Mouse (Mus musculus) spleen, adult 2 months (tissue): Measurements from ENCODE around the gene Sec13.

Source experiments
- CTCF ChIP-seq: fragments of 200-500 bp; IDR thresholded peaks from 2 replicates; pipeline ENCODE4 v1.5.1; 2011; ENCODE audit warnings: mild to moderate bottlenecking, inconsistent platforms; ENCODE audit not compliant: insufficient read depth, insufficient read length, insufficient replicate concordance; ENCODE audit errors: extremely low read depth
- POLR2A ChIP-seq: fragments of 200-500 bp; IDR thresholded peaks from 2 replicates; pipeline ENCODE4 v1.6.1; 2011; ENCODE audit warnings: low read depth, low read length, inconsistent platforms

DNA sequence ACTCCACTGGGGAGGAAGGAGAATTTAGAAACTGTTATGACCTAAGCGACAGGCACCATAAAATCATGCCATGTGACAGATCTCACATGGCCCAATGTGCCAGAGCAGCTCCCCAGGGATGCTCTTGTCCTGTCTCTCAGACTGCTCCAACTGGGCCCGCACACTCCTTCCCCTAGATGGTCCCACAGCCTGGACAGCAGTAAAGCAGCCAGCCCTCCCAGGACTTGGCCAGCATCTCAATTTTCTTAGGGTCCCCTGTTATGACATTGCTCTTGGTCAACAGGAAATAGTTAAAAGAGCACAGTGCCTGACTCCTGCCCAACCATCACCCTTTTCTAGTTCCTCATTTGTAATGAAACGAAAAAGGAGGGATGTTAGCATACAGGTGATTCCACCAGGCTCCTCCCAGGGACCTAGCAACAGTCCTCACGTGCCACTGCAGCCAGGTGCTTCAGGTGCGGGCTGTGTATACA lies 47.8 kb downstream of the Sec13 start:
- TF ChIP-seq POLR2A: no peak
- no peak for TF ChIP-seq CTCF
